Mouse (Mus musculus) thymus, adult 2 months (tissue): ENCODE measurements around the gene Osgep. TPM values are rescaled to one million over a fixed set of nuclear protein-coding genes. Genes with fewer than 3 reads are reported as not detected.
"Not testable (repeated sequence)": the region's sequence is repeated elsewhere in the genome, so short reads cannot be mapped to it uniquely, and the experiment has no call there.

Experiments
- DNase-seq: peaks from one replicate; pipeline ENCODE4 v3.0.0; 2021
- H3K27ac ChIP-seq: fragments of 200-500 bp; 2 replicates; pipeline ENCODE4 v1.5.1; 2012; ENCODE audit warnings: low read length, control low read depth; ENCODE audit not compliant: control insufficient read depth, insufficient read depth
- H3K27me3 ChIP-seq: fragments of 200-500 bp; 2 replicates; pipeline ENCODE4 v1.6.1; 2012; ENCODE audit warnings: mild to moderate bottlenecking, low read length, moderate library complexity, mixed read lengths; ENCODE audit not compliant: control insufficient read depth, insufficient read depth
- H3K36me3 ChIP-seq: fragments of 200-500 bp; 2 replicates; pipeline ENCODE4 v1.6.1; 2012; ENCODE audit warnings: mild to moderate bottlenecking, low read length, moderate library complexity; ENCODE audit not compliant: control insufficient read depth, insufficient read depth
- H3K4me1 ChIP-seq: fragments of 200-500 bp; replicated peaks from 2 replicates; pipeline ENCODE4 v1.6.1; 2012; ENCODE audit warnings: low read length; ENCODE audit not compliant: control insufficient read depth, insufficient read depth
- H3K4me3 ChIP-seq: fragments of 200-500 bp; 2 replicates; pipeline ENCODE4 v1.5.1; 2012; ENCODE audit warnings: mild to moderate bottlenecking, low read length, control low read depth, moderate library complexity; ENCODE audit not compliant: control insufficient read depth, insufficient read depth
- CTCF ChIP-seq: fragments of 200-500 bp; IDR thresholded peaks from 2 replicates; pipeline ENCODE4 v1.5.1; 2012; ENCODE audit warnings: mild to moderate bottlenecking, control low read depth, low read length, moderate library complexity, borderline replicate concordance; ENCODE audit not compliant: control insufficient read depth, poor library complexity, insufficient read depth; ENCODE audit errors: extremely low read depth
- POLR2A ChIP-seq: fragments of 200-500 bp; IDR thresholded peaks from 2 replicates; pipeline ENCODE4 v1.6.1; 2012; ENCODE audit warnings: mild to moderate bottlenecking, low read length, control low read depth, moderate library complexity; ENCODE audit not compliant: control insufficient read depth, poor library complexity, insufficient read depth; ENCODE audit errors: extremely low read depth
- WGBS: fragments of 180-500 bp; shearing (Covaris S2); methylation state at CpG from one replicate; pipeline ENCODE4 v1.1.7; 2018; 5-methylcytosine and 5-hydroxymethylcytosine counted together
- polyA plus RNA-seq: library from polyadenylated mRNA; depleted of rRNA; stranded (reverse); fragments of >200 nt; gene quantifications from 2 replicates; pipeline ENCODE4 v1.2.3, GENCODE M21; 2012

Gene Osgep
- polyA plus RNA-seq, 1 experiment = 131 TPM

DNA sequence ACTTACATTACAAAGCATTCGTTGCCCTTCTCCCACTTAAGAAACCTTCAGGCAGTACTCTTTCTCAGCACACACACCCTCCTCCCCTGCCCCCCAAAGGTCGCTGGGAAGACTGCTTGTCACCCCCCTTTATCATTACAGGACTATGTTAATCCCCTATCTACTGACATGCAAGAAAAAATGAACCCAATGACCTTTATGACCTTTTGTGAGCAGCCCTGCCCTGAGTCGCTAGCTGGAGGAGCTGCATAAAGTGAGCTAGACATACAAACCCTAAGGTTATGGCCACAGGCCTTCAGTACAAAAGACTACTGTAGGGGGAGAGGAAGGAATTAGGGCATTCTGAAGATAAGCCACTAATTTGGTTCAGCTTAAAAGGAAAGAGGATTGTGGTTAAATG lies 13.3 kb downstream of the Osgep start:
- H3K36me3 ChIP-seq = peaks cover 18% of the 10 kb centered on the region
- no peaks in the 10 kb centered on the region for H3K27me3 ChIP-seq
- no peaks in the 10 kb centered on the region for H3K4me1 ChIP-seq
- no peak for TF ChIP-seq CTCF
- no peak for TF ChIP-seq POLR2A
- H3K4me3 ChIP-seq = no peak overlapping the region
- DNase-seq = no peak
- WGBS = 86% methylated on average over 3 of the region's 3 CpGs
- no peak overlapping the region for H3K27ac ChIP-seq

DNA sequence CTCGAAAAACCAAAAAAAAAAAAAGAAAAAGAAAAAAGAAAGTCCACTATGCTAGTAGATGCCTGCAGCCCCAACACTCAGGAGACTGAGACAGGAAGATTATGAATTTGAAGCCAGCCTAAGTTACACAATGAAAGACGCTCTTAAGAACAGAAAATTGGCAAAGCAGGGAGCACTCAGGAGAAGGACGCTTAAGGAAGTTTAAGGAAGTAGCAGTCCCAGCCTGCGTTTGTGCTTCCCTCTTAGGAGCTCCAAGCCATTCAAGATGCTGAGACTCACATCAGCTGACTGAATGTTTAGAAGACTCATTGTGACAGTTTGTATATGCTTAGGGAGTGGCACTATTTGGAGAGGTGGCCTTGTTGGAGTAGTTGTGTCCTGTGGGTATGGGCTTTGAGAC lies 16.6 kb downstream of the Osgep start:
- no peak for DNase-seq
- no peaks in the 10 kb centered on the region for H3K4me1 ChIP-seq
- TF ChIP-seq POLR2A (no peak), CTCF (no peak)
- WGBS = 83% methylated on average over 4 of the region's 4 CpGs
- no peak overlapping the region for H3K27ac ChIP-seq
- H3K4me3 ChIP-seq = no peak overlapping the region
- no peaks in the 10 kb centered on the region for H3K27me3 ChIP-seq
- H3K36me3 ChIP-seq = no peaks in the 10 kb centered on the region; the same call in 1 of the 2 replicates

DNA sequence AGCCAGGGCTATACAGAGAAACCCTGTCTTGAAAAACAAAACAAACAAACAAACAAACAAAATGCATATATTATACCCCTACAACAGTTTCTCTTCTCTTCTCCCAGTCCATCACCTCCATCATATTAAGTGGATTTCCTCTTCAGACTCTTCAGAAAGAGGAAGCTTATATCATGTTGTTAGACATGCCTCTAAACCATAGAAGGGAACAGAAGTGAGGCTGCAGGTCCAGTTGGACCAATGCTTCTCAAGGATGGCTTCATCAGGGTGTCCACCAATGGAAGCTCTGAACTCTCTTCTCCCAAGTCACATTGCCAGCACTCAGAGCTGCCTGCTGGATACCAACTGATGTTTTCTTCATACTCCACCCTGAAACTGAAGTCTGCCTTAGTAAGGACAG lies 19.4 kb downstream of the Osgep start:
- H3K36me3 ChIP-seq, H3K27ac ChIP-seq, DNase-seq, H3K4me1 ChIP-seq, H3K27me3 ChIP-seq, H3K4me3 ChIP-seq: not testable (repeated sequence)

DNA sequence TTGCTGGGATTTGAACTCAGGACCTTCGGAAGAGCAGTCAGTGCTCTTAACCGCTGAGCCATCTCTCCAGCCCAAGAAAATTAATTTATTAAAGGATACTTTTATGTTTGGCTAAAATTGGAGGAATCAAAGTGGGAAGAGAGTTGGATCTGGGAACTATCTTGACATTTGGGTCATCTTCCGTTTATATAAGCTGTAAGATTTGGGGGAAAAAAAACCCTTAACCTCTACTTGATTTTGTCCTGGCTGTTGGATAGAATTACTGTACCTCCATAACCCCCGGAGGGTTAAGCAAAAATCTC lies 19.9 kb downstream of the Osgep start:
- Histone ChIP-seq H3K4me1 (no peaks in the 10 kb centered on the region), H3K4me3 (no peak overlapping the region), H3K27ac (no peak overlapping the region), H3K27me3 (no peaks in the 10 kb centered on the region), H3K36me3 (no peaks in the 10 kb centered on the region)
- TF ChIP-seq POLR2A = no peak
- TF ChIP-seq CTCF = no peak
- 97% methylated on average over 4 of the region's 4 CpGs for WGBS
- DNase-seq = no peak

DNA sequence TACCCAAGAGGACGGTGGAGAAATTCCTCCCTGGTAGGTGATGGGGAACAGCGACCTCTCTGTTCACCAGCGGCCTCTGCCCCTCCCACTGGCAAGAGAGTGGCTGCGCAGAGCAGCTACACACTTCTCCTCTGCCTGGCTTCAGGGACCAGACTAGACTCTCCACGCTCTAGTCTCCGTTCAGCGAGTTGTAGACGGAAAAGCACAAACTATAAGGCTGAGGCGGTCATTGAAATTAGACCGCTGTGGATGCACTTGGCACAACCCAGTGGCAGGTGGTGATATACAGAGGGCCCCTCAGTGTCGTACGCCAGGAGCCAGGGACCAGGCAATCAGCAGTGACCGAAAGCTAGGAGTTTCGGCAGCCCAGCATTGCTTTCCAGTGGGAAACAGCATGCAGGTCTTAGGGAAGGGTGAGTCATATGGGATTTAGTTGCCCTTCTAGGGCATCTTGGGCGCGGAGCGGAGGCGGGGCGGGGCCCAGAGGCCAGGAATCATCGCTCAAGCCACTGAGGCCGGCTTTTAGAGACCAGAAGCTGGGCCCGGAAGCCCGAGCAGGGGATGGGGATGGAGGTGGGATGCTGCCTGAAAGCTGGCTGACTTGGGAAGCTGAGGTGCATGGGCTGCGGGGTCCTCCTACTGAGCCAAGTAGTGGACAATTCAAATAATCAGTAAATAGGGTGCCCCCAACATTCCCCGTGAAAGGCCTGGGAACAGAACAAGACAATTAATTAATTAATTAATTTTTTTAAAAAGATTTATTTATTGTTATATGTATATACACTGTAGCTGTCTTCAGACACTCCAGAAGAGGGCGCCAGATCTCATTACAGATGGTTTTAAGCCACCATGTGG lies 20.5 kb downstream of the Osgep start:
- Histone ChIP-seq H3K36me3 (no peaks in the 10 kb centered on the region), H3K27ac (no peak overlapping the region), H3K4me3 (no peak overlapping the region), H3K4me1 (no peaks in the 10 kb centered on the region), H3K27me3 (no peaks in the 10 kb centered on the region)
- 44% methylated on average over 26 of the region's 26 CpGs for WGBS
- no peak for TF ChIP-seq CTCF
- no peak for TF ChIP-seq POLR2A
- DNase-seq = no peak

DNA sequence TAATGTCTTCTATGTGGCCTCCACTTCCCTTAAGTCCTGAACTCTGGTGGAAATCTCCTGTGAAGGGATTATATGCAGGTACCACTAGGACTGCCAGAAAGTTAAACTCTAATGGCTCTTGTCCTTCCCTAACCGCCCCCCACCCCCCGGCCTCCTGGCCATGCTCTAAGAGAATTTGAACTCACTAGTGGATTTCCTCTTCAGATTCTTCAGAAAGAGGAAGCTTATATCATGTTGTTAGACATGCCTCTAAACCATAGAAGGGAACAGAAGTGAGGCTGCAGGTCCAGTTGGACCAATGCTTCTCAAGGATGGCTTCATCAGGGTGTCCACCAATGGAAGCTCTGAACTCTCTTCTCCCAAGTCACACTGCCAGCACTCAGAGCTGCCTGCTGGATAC lies 26.7 kb downstream of the Osgep start:
- not testable (repeated sequence) for H3K4me3 ChIP-seq, H3K27ac ChIP-seq, H3K36me3 ChIP-seq, H3K4me1 ChIP-seq, DNase-seq, H3K27me3 ChIP-seq
- WGBS = 41% methylated on average over 2 of the region's 2 CpGs

DNA sequence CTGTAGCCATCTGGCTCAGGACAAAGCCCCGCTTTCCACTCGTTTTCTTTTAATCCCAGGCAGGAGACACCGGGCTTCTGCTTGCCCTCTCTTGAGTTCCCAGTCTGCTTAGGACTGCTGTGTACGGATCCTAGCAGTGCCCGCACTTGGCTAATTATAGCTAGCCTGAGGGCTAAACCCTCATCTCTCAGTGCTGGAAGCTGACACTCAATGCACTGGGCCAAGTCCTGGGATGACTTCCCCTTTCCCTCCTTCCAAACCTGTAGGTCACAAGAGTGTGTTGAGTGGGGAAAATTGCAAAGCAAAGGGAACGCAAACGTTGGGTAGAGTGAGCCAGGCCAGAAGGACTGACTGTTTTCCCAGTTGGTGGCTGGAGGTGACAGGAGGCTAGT lies 27.3 kb downstream of the Osgep start, which contains the start of gene Klhl33:
Gene Klhl33, minus strand, starts transcription at position 134 of the 392 bp plus-strand sequence.
- no peak for TF ChIP-seq POLR2A
- TF ChIP-seq CTCF = no peak
- H3K4me3 ChIP-seq = no peak within 1 kb of the TSS; the same call in 1 of the 2 replicates
- DNase-seq = no peak
- peaks cover 5% of the 10 kb centered on the region for H3K4me1 ChIP-seq
- H3K27me3 ChIP-seq = no peaks in the 10 kb centered on the region
- no peaks in the 10 kb centered on the region for H3K36me3 ChIP-seq
- 73% methylated on average over 7 of the region's 7 CpGs for WGBS
- H3K27ac ChIP-seq = no peak within 1 kb of the TSS
